In genomic region chr8:88282684-88283083, GRCm38 (mm10) we compare ENCODE assay signal across 9 mouse cellular contexts. TPM values are rescaled to one million over a fixed set of nuclear protein-coding genes. Genes with fewer than 3 reads are reported as not detected.
A peak's percentile ranks its signal among the peaks of the same experiment; 100 is the strongest.
DNase-seq lines count a peak whose midpoint lies in the region; ATAC-seq and TF ChIP-seq lines count a peak whose summit lies in the region.
"Had no signal": no experiment of that assay in that cellular context is flagged by ENCODE, and none has a peak within 500 bp of the region (broad histone marks: within the 10 kb centered on the region; RNA-seq: fewer than 3 reads in every experiment).

No protein-coding gene starts in this region.

- H3K4me3 ChIP-seq in spleen, adult 2 months (ENCODE audit: extremely low read depth, insufficient read depth, insufficient read length) = no peak overlapping the region
- H3K4me3 ChIP-seq in limb, embryonic 10.5 days = no peak overlapping the region
- no peak overlapping the region for H3K4me3 ChIP-seq in forebrain, postnatal 0 days (ENCODE audit: low read depth, low read length)
- H3K4me3 ChIP-seq: limb, embryonic 13.5 days had no signal

- H3K4me2 ChIP-seq in forebrain, postnatal 0 days (ENCODE audit: low read depth) = no peak overlapping the region
- H3K4me2 ChIP-seq: limb, embryonic 13.5 days had no signal

- WGBS in spleen, adult 2 months = 16% methylated on average over 8 of the region's 8 CpGs
- WGBS in limb, embryonic 10.5 days = 10% methylated on average over 8 of the region's 8 CpGs
- WGBS in forebrain, postnatal 0 days = 67% methylated on average over 8 of the region's 8 CpGs

- H3K27ac ChIP-seq in spleen, adult 2 months (ENCODE audit: insufficient read depth, low read length) = peak overlapping the region; percentile 74
- H3K27ac ChIP-seq in limb, embryonic 10.5 days = peak overlapping the region; percentile 65; the same call in 1 of the 2 replicates
- H3K27ac ChIP-seq in forebrain, postnatal 0 days (ENCODE audit: low read depth, low read length) = no peak overlapping the region
- H3K27ac ChIP-seq: limb, embryonic 13.5 days had no signal

- H3K9me3 ChIP-seq in limb, embryonic 10.5 days (replicated peaks) = no peaks in the 10 kb centered on the region
- H3K9me3 ChIP-seq in forebrain, postnatal 0 days (ENCODE audit: low read length) = no peaks in the 10 kb centered on the region
- H3K9me3 ChIP-seq: limb, embryonic 13.5 days had no signal

- TF ChIP-seq POLR2A in spleen, adult 2 months (IDR thresholded peaks at IDR 0.05; ENCODE audit: low read depth, low read length) = no peak

- peak in 1 of 2 experiments; percentile 67 for DNase-seq in spleen, adult 2 months (ENCODE audit: low read depth in 1 of 2, low spot score in 2 of 2)
- no peak for DNase-seq in spleen, adult 12 weeks (ENCODE audit: low spot score)
- peak; percentile 93 for DNase-seq in fibroblast of lung, adult 2 months (ENCODE audit: low read depth)
- DNase-seq in limb, embryonic 10.5 days (ENCODE audit: low spot score) = peak; percentile 73
- peak; percentile 53 to 74 for DNase-seq in spleen, postnatal 4 days (ENCODE audit: low spot score in 2 of 2)
- no peak for DNase-seq in left cerebral cortex, adult 8-10 months (ENCODE audit: low spot score in 2 of 2)
- DNase-seq in forebrain, postnatal 0 days = no peak

- no peak for TF ChIP-seq CTCF in spleen, adult 2 months (IDR thresholded peaks at IDR 0.05; ENCODE audit: extremely low read depth, insufficient read depth, insufficient read length, insufficient replicate concordance)
- no peak for TF ChIP-seq CTCF in forebrain, postnatal 0 days (IDR thresholded peaks at IDR 0.05; ENCODE audit: low read depth)

- no peaks in the 10 kb centered on the region for H3K27me3 ChIP-seq in spleen, adult 2 months (ENCODE audit: control insufficient read depth, insufficient read depth, low read length)
- no peaks in the 10 kb centered on the region for H3K27me3 ChIP-seq in limb, embryonic 10.5 days (ENCODE audit: low read depth, poor library complexity, severe bottlenecking)
- no peaks in the 10 kb centered on the region for H3K27me3 ChIP-seq in forebrain, postnatal 0 days (ENCODE audit: insufficient read depth, low read length)
- H3K27me3 ChIP-seq: limb, embryonic 13.5 days had no signal

- no peaks in the 10 kb centered on the region for H3K36me3 ChIP-seq in spleen, adult 2 months (ENCODE audit: control insufficient read depth, insufficient read depth, low read length)
- H3K36me3 ChIP-seq in limb, embryonic 10.5 days = no peaks in the 10 kb centered on the region
- H3K36me3 ChIP-seq in forebrain, postnatal 0 days (ENCODE audit: insufficient read depth) = no peaks in the 10 kb centered on the region
- H3K36me3 ChIP-seq: limb, embryonic 13.5 days had no signal

- no peak overlapping the region for H3K9ac ChIP-seq in forebrain, postnatal 0 days
- H3K9ac ChIP-seq: limb, embryonic 13.5 days had no signal

- peaks cover 23% of the 10 kb centered on the region; the same call in 1 of the 2 replicates for H3K4me1 ChIP-seq in spleen, adult 2 months (ENCODE audit: control insufficient read depth, insufficient read depth, insufficient read length)
- H3K4me1 ChIP-seq in limb, embryonic 10.5 days = peaks cover 40% of the 10 kb centered on the region
- no peaks in the 10 kb centered on the region for H3K4me1 ChIP-seq in forebrain, postnatal 0 days (ENCODE audit: insufficient read depth)

- no peak for ATAC-seq in erythroblast, adult 5-6 weeks (replicated peaks; ENCODE audit: low FRiP score, poor library complexity, severe bottlenecking)
- ATAC-seq in forebrain, postnatal 0 days = no peak

RNA-seq across cellular contexts. Expression of gene Adcy7, which starts 10.5 kb away (rescaled TPM):
- 76.9 and 98.6 TPM in 2 replicates for polyA plus RNA-seq in spleen, adult 2 months (2012; rRNA removed)
- polyA plus RNA-seq in limb, embryonic 10.5 days (2016; fragmentation: Nextera tagmentation; extraction: Ambion mirVana) = 2.2 and 3.1 TPM in 2 replicates
- total RNA-seq in left cerebral cortex, adult 8-10 months (2022) = 1 to 10 TPM; 5.7 to 6.9 (median 6.4) TPM
- total RNA-seq in erythroblast, adult 5-6 weeks (2015; ENCODE audit: low replicate concordance) = 6.1 and 11.3 TPM in 2 replicates
- 8.9 and 13.0 TPM in 2 replicates for total RNA-seq in erythroblast, adult 5-6 weeks (2017; ENCODE audit: low replicate concordance)
- total RNA-seq in forebrain, postnatal 0 days (2014; rRNA removed) = 7.2 and 9.4 TPM in 2 replicates
- 2.2 and 4.0 TPM in 2 replicates for polyA plus RNA-seq in forebrain, postnatal 0 days (2015; fragmentation: Nextera tagmentation; extraction: Ambion mirVana)

Comparison
In these comparisons a context has a peak if more than half of its experiments do, and no peak if none do; other contexts are left out.
1. DNase-seq: peak in fibroblast of lung, adult 2 months (single experiment), limb, embryonic 10.5 days (single experiment) and spleen, postnatal 4 days (2 of 2); none in spleen, adult 12 weeks (single experiment), left cerebral cortex, adult 8-10 months (0 of 2) and forebrain, postnatal 0 days (single experiment).